Mouse (Mus musculus): ENCODE data around the gene Zfp821. TPM values are rescaled to one million over a fixed set of nuclear protein-coding genes. Genes with fewer than 3 reads are reported as not detected.

Zfp821 gene
- polyA plus RNA-seq, 1 experiment from 2014 or later = 29.0 TPM

GRCm38 (mm10) chr8:109759426-109759825 is 54.1 kb downstream of the Zfp821 start:
- H3K4me1 ChIP-seq (ENCODE audit: insufficient read depth) = no peaks in the 10 kb centered on the region
- H3K4me2 ChIP-seq = no peak overlapping the region
- 89% methylated on average over 7 of the region's 7 CpGs for WGBS
- no peaks in the 10 kb centered on the region for H3K27me3 ChIP-seq (ENCODE audit: insufficient read depth, low read length)
- H3K36me3 ChIP-seq (ENCODE audit: insufficient read depth) = no peaks in the 10 kb centered on the region
- DNase-seq (no peak), ATAC-seq (ENCODE audit: insufficient read depth) (no peak)
- H3K27ac ChIP-seq (ENCODE audit: low read depth) = no peak overlapping the region
- no peak overlapping the region for H3K4me3 ChIP-seq (ENCODE audit: low read depth, low read length)
- H3K9ac ChIP-seq = no peak overlapping the region
- TF ChIP-seq CTCF (IDR thresholded peaks at IDR 0.05; ENCODE audit: low read depth) = no peak
- H3K9me3 ChIP-seq (ENCODE audit: low read depth, low read length) = no peaks in the 10 kb centered on the region

GRCm38 (mm10) chr8:109760221-109760620 is 54.9 kb downstream of the Zfp821 start:
- WGBS = 48% methylated on average over 1 of the region's 1 CpGs
- Histone ChIP-seq H3K4me1 (ENCODE audit: insufficient read depth) (no peaks in the 10 kb centered on the region), H3K4me2 (no peak overlapping the region), H3K4me3 (ENCODE audit: low read depth, low read length) (no peak overlapping the region), H3K27me3 (ENCODE audit: insufficient read depth, low read length) (no peaks in the 10 kb centered on the region), H3K9ac (no peak overlapping the region), H3K9me3 (ENCODE audit: low read depth, low read length) (no peaks in the 10 kb centered on the region), H3K27ac (ENCODE audit: low read depth) (no peak overlapping the region), H3K36me3 (ENCODE audit: insufficient read depth) (no peaks in the 10 kb centered on the region)
- ATAC-seq (ENCODE audit: insufficient read depth) = no peak
- no peak for DNase-seq
- no peak for TF ChIP-seq CTCF (IDR thresholded peaks at IDR 0.05; ENCODE audit: low read depth)

- DNase-seq = no peak
- Histone ChIP-seq H3K27ac (ENCODE audit: low read depth) (no peak overlapping the region), H3K4me3 (ENCODE audit: low read depth, low read length) (no peak overlapping the region), H3K4me1 (ENCODE audit: insufficient read depth) (no peaks in the 10 kb centered on the region), H3K4me2 (no peak overlapping the region), H3K27me3 (ENCODE audit: insufficient read depth, low read length) (no peaks in the 10 kb centered on the region), H3K36me3 (ENCODE audit: insufficient read depth) (no peaks in the 10 kb centered on the region), H3K9me3 (ENCODE audit: low read depth, low read length) (no peaks in the 10 kb centered on the region), H3K9ac (no peak overlapping the region)
- 77% methylated on average over 6 of the region's 6 CpGs for WGBS
- no peak for ATAC-seq (ENCODE audit: insufficient read depth)
- no peak for TF ChIP-seq CTCF (IDR thresholded peaks at IDR 0.05; ENCODE audit: low read depth)
These were observed 58.7 kb downstream of the Zfp821 start for GRCm38 (mm10) chr8:109764031-109764430.

- TF ChIP-seq CTCF (IDR thresholded peaks at IDR 0.05; ENCODE audit: low read depth) = no peak
- no peak for DNase-seq
- H3K9ac ChIP-seq = no peak overlapping the region
- 63% methylated on average over 7 of the region's 7 CpGs for WGBS
- H3K36me3 ChIP-seq (ENCODE audit: insufficient read depth) = no peaks in the 10 kb centered on the region
- no peak overlapping the region for H3K4me2 ChIP-seq
- H3K4me3 ChIP-seq (ENCODE audit: low read depth, low read length) = no peak overlapping the region
- H3K4me1 ChIP-seq (ENCODE audit: insufficient read depth) = no peaks in the 10 kb centered on the region
- H3K27ac ChIP-seq (ENCODE audit: low read depth) = no peak overlapping the region
- H3K27me3 ChIP-seq (ENCODE audit: insufficient read depth, low read length) = no peaks in the 10 kb centered on the region
- H3K9me3 ChIP-seq (ENCODE audit: low read depth, low read length) = no peaks in the 10 kb centered on the region
- ATAC-seq (ENCODE audit: insufficient read depth) = no peak
These were observed 60.7 kb downstream of the Zfp821 start for GRCm38 (mm10) chr8:109766081-109766480.

- ATAC-seq (ENCODE audit: insufficient read depth) (no peak), DNase-seq (no peak)
- H3K4me1 ChIP-seq (ENCODE audit: insufficient read depth) = no peaks in the 10 kb centered on the region
- no peak overlapping the region for H3K27ac ChIP-seq (ENCODE audit: low read depth)
- H3K36me3 ChIP-seq (ENCODE audit: insufficient read depth) = no peaks in the 10 kb centered on the region
- H3K27me3 ChIP-seq (ENCODE audit: insufficient read depth, low read length) = no peaks in the 10 kb centered on the region
- TF ChIP-seq CTCF (IDR thresholded peaks at IDR 0.05; ENCODE audit: low read depth) = no peak
- 42% methylated on average over 3 of the region's 3 CpGs for WGBS
- H3K9ac ChIP-seq = no peak overlapping the region
- H3K4me3 ChIP-seq (ENCODE audit: low read depth, low read length) = no peak overlapping the region
- no peaks in the 10 kb centered on the region for H3K9me3 ChIP-seq (ENCODE audit: low read depth, low read length)
- H3K4me2 ChIP-seq = no peak overlapping the region
These were observed 67.8 kb downstream of the Zfp821 start for GRCm38 (mm10) chr8:109773154-109773553.

Other genes starting within 250 kb of the Zfp821 start
- 0.07 and 0.08 TPM in 2 replicates for gene Pmfbp1, start 211.5 kb upstream of the Zfp821 start, polyA plus RNA-seq (2014; fragmentation: Nextera tagmentation; extraction: Ambion mirVana)
- gene Dhx38, start 139.7 kb upstream of the Zfp821 start, polyA plus RNA-seq (2014; fragmentation: Nextera tagmentation; extraction: Ambion mirVana) = 23.5 and 25.1 TPM in 2 replicates
- 25.1 and 26.0 TPM in 2 replicates for gene Txnl4b, start 139.7 kb upstream of the Zfp821 start, polyA plus RNA-seq (2014; fragmentation: Nextera tagmentation; extraction: Ambion mirVana)
- gene Hp, start 126.4 kb upstream of the Zfp821 start, polyA plus RNA-seq (2014; fragmentation: Nextera tagmentation; extraction: Ambion mirVana) = 3.6 and 7.4 TPM in 2 replicates
- gene Dhodh, start 96.9 kb upstream of the Zfp821 start, polyA plus RNA-seq (2014; fragmentation: Nextera tagmentation; extraction: Ambion mirVana) = 45.1 and 51.3 TPM in 2 replicates
- gene Pkd1l3, start 91.0 kb upstream of the Zfp821 start, polyA plus RNA-seq (2014; fragmentation: Nextera tagmentation; extraction: Ambion mirVana) = 0.09 TPM in 1 of 2 replicates, not detected in the other
- 136 and 140 TPM in 2 replicates for gene Ist1, start 12.3 kb upstream of the Zfp821 start, polyA plus RNA-seq (2014; fragmentation: Nextera tagmentation; extraction: Ambion mirVana)
- gene Atxn1l, start 32.2 kb downstream of the Zfp821 start, polyA plus RNA-seq (2014; fragmentation: Nextera tagmentation; extraction: Ambion mirVana) = 8.4 and 11.2 TPM in 2 replicates
- 38.0 and 41.8 TPM in 2 replicates for gene Ap1g1, start 73.0 kb downstream of the Zfp821 start, polyA plus RNA-seq (2014; fragmentation: Nextera tagmentation; extraction: Ambion mirVana)
- 3.8 and 4.4 TPM in 2 replicates for gene Phlpp2, start 163.0 kb downstream of the Zfp821 start, polyA plus RNA-seq (2014; fragmentation: Nextera tagmentation; extraction: Ambion mirVana)